Mouse (Mus musculus) cerebellum, adult 2 months (tissue): Measurements from ENCODE around the gene Tpd52l2.

ENCODE experiments used
- CTCF ChIP-seq: fragments of 200-500 bp; IDR thresholded peaks from 2 replicates; pipeline ENCODE4 v1.5.1; 2011; ENCODE audit warnings: low read depth, mild to moderate bottlenecking, control low read depth, low read length, moderate library complexity, borderline replicate concordance; ENCODE audit not compliant: insufficient read depth
- POLR2A ChIP-seq: fragments of 200-500 bp; IDR thresholded peaks from 2 replicates; pipeline ENCODE4 v1.6.1; 2011; ENCODE audit warnings: low read length, control low read depth, borderline replicate concordance; ENCODE audit not compliant: insufficient read depth

- no peak for TF ChIP-seq CTCF
- no peak for TF ChIP-seq POLR2A
Observed at GRCm38 (mm10) chr2:181459673-181460621, 37.0 kb upstream of the Tpd52l2 start.
